Mouse (Mus musculus) c-Kit-positive CD71-negative TER-119-negative erythroid progenitor cells, embryonic 14.5 days (primary cell): Measurements from ENCODE around the gene Snw1.
"Not testable (repeated sequence)": the region's sequence is repeated elsewhere in the genome, so short reads cannot be mapped to it uniquely, and the experiment has no call there.

Source experiments
- DNase-seq: peaks from one replicate; pipeline ENCODE4 v3.0.0-alpha.2; 2013; ENCODE audit warnings: low read depth

Snw1 gene

DNA sequence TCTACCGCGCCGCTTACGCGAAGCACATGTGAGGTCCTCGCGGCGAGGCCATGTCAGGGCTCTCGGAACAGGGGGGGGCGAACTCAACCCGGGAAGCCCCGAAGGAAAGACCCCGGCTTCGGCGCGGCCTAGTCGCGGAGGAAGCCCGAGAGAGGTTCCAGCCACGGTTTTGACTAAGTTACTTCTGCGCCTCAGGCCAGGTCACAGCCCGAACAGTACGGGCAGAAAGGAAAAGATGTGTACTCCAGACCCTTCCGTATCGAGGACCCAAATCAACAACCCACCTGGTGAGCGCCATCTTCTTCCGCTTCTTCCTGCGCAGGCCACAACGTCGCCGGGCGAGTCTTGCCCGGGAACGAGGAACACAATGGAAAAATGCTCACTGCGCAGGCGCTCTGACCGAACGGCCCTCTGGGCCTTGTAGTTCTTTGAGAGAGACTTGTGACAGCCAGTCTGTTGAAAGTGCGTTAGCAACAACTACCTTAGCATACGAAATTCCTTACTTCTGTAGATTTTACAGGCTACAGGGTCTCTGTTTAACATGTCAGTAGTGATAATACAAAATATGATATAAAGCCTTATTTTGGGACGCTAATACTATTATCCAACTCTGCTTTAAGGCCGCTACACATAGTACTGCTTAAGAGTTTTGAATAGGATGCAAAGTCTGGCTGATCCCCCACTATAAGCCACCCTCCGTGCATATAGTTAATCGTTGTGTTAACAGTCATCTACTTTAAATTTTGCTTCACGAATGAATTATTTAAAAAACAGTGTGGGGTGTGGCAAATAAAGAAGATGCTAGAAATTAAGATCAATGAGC is at the start of gene Snw1:
Gene Snw1 (minus strand): TSS at position 311 of the 823 bp plus-strand sequence.
- DNase-seq = peak; percentile 95

DNA sequence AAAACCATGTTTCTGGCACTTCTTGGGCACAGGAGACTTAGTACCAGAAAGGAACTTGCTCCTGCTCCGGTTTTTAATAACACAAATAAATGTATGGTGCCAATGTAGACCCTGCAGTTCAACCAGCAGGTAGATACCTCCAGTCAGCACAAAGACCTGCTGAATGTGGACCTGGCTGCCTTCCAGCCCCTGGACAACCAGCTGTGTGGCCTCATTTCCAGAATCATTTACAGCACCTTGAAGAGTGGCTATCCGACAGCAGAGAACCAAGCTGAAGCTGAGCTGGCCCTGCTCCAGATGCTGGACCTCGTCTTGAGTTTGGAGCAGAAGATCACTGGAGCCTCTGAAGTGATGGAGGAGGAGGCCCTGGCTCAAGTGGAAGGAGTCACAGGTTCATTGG is 47.5 kb upstream of the Snw1 start:
- DNase-seq = not testable (repeated sequence)

DNA sequence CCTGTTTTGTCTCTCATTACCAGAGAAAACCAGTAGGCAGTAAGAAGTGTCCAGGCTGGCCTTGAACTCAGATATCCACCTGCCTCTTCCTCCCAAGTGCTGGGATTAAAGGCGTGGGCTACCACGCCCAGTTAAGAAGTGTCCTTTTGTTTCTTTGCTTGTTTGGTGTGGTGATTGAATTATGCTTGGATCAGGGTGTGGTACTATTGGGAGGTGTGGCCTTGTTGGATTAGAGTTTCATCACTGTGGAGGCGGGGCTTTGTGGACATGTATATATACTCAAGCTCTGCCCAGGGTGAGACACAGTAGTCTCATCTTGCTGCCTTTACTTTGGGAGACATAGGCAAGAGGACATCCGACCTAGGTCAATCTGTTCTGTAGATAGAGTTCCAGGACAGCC is 41.9 kb upstream of the Snw1 start, which contains the start of gene Gm8300:
Gene Gm8300 (plus strand): TSS at position 301 of the 400 bp plus-strand sequence.
- not testable (repeated sequence) for DNase-seq

DNA sequence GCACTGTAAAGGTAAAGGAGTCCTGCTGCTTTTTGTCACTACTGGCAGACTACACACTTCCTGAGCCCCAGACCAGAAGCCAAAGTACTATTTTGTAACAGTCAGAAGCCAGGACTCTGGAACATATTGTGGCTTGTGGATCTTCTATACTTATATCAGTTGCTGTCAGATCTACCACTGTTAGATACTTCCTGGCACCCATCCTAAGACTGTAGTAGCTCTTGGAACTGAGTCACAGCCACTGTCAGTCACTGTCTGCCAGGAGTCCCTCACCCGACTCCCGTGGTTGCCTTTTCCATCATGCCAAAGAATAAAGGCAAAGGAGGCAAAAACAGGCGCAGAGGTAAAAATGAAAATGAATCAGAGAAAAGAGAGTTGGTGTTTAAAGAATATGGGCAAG is 22.3 kb upstream of the Snw1 start, which contains the start of gene Gm5788:
Gene Gm5788 (plus strand): TSS at position 301 of the 400 bp plus-strand sequence.
- DNase-seq = not testable (repeated sequence)

DNA sequence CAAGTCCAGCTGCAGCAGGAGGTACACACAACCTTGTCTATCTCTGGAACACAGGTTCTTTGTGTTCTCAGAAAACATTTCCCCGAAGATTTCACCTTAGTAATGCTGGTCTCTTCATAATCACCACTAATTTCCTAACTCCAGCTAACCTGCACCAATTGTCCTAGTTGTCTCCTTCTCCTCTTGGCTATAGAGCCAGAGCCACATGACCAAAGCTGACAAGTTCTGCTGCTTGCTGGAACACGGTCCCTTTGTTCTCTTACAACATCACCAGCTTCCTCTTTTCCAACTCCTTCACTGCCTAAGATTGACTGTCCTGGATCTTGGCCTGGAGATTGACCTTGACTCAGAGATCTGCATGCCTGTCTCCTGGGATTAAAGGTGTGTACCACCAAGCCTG is 16.6 kb upstream of the Snw1 start:
- DNase-seq = not testable (repeated sequence)

DNA sequence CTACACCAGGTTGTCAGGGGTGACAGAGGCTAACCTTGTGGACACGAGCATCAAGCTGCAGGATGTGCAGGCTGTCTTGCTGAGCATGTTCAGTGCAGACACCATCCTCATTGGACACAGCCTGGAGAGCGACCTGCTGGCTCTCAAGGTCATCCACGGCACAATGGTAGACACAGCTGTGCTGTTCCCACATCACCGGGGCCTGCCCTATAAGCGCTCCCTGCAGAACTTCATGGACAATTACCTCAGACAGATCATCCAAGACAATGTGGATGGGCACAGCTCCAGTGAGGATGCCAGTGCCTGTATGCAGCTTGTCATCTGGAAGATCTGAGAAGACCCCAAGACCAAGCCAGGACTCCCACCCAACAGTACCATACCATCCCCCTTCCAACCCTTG is 10.4 kb upstream of the Snw1 start:
- DNase-seq = not testable (repeated sequence)

DNA sequence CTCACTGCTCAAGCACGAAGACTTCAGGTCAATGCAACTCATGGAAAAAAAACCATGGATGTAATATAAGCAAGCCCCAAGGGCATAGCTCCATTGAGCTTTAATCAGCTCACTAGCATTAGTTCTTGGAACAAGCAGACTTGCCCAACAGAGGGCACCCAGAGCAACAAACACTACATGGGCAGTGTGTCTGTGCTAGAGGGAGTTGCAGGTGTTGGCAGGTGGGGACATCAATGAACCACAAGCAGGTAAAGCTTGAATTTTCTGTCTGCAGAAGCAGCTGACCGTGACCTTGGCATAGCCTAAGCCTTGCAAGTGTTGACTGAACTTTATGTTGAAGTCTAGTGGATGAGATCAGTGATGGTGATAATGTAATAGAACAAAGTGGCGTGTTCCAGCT is 2.7 kb upstream of the Snw1 start:
- no peak for DNase-seq

DNA sequence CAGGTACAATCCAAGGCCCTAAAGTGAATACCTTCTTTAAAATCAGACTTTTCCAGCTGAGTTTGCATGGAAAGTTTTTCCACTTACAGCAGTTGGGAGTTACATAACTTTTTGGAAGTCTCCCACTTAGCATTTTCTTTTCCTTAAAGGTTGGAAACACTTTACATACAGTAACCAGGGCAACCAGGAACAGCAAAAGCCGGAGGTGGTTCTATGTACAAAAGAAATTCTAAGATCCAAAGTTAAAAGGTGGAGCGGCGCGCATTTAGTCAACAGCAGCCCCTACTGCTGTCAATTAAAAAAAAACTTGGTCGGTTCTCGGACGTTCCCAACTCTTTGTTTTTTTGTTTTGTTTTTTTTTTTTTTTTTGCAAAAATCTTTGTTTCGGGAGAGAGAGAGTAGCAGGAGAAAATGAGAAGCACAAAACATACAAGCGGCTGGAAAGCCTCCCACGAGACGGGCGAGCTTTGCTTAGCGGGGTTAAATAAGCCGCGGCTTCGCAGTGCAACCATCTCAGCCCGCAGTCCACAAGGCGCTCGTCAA is 582 bp downstream of the Snw1 start:
- DNase-seq = no peak

DNA sequence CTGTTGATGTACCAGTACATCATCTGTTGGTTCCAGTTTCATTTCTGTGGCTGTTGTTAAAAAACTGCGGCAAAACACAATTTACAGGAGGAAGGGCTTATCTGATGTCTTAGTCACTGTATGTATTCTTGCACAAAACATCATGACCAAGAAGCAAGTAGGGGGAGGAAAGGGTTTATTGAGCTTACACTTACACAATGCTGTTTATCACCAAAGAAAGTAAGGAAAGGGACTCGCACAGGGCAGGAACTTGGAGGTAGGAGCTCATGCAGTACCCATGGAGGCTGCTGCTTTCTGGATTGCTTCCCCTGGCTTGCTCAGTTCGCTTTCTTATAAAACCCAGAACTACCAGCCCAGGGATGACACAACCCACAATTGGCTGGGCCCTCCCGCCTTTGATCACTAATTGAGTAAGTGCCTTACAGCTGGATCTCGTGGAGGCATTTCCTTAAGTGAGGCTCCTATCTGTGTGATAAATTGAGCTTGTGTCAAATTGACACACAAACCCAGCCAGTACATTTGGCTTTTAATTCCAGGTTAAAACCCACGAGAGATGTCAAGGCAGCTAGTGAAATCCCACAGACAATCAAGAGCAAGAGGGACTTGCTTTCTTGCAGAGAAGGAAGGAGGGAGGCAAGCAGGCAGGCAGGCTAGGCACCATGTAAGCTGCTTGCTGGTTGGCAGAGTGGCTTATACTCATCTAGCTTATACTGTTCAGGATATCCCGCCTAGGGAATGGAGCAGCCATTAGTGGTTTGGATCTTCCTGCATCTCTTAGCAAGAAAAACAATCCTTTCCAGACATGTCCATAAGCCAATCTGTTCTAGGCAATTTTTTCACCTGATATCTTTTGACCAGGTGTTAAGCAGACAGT is 1.6 kb downstream of the Snw1 start:
- no peak for DNase-seq

DNA sequence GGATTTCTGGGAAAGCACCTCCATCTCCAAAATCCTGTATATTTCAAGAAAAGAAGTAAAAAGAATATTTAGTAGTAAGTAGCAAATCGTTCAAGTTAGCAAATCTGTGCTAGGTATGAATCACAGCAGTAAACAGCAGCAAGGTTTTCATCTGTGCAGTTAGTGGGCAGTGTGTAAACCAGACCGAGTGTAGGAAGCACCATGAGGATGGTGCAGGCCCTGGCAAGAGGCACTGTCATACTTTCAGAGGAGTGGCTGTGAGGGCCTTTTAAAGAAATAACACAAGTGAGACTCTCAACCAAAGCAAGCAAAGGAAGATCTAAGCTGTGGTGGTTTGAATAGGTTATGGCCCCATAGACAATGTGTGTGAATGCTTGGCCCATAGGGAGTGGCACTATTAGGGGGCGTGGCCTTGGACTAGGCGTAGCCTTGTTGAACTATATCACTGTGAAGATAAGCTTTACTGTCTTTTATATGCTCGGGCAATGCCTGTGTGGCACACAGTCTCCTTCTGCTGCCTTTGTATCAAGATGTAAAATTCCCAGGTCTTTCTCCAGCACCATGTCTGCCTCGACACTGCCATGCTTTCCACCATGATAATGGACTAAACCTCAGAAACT is 7.3 kb downstream of the Snw1 start:
- no peak for DNase-seq

DNA sequence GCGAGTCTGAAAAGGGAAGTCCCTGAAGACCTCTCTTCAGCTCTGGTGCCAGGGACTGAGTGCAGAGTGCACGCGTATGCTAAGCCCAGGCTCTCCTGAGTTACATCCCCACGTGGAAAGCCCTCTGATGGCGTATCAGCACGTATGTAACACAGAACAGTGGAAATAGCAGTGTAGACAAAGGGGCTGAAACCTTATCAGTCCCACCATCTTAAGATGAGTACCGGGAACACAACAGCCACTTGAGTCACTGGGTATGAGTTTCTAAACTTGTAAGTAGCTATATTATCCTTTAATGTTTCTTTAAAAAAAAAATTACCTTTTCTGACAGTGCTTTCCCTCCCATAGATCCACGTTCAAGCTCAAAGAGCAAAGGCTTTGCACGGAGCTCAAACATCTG is 22.6 kb downstream of the Snw1 start:
- DNase-seq = no peak

DNA sequence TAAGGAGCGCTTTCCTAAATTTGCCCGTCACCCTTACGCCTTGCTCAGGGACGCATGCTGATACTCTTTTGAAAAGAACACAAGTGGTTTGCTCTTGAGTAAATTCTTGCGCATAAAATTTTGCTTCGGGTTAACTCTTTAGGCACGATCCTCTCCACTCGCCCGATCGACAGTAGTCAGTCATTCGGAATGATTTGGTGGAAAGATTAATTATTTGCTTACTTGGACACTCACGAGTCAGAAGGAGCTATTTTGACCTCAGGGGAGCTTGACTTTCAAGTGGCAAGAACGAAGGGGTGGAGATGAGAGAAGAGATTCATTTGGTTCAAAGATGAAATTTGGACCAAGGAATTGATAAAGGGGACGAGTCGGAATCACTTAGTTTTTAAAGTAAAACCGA is 27.9 kb downstream of the Snw1 start:
- no peak for DNase-seq

DNA sequence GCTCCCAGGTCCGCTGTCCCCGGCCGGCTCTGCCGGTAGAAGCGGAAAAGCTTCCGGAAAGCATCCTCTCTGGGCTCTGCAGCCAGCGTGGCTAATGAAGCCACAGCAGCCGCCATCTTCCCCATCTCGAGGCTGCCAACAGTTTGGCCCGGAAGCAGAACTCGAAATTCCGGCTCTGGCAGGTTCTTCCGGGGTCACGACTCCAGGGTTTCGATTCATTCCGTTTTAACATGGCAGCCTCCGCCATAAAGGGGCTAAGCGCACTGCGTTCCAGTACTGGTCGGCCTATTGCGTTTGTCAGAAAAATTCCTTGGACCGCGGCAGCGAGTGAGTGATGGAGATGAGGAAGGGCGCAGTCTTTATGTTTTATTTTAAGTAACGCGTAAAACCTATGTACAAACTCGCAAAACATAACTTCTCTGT is 28.4 kb downstream of the Snw1 start, which contains the start of the genes Slirp and Alkbh1:
Gene Slirp (plus strand): TSS at position 197 of the 423 bp plus-strand sequence.
Gene Alkbh1 (minus strand): TSS at position 318 of the 423 bp plus-strand sequence.
- peak; percentile 91 for DNase-seq

DNA sequence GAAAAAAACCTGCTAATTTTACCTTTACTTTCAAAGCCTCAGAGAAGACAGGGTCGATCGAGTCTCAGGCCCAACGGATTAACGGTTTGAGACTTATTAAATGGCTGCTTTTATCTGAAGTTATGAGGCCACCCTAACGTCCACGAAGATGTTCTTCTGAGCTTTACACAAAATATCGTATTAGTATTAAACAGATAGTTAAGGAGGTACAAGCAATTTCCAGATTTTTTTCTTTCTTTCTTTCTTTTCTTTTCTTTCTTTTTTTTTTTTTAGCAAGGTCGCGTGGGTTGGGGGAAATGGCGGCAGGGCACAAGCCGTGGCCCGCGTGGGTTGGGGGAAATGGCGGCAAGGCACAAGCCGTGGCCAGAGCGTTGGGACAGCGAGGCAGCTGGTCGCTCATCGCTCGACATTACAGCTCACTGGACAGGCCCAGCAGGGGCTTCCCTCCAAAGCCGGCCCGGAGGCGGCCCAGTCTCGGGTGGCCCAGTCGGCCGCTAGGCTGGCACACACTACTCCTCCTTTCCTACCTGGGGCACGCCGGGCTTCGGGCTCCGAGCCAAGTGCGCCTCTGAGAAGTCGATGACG is 28.9 kb downstream of the Snw1 start:
- no peak for DNase-seq

DNA sequence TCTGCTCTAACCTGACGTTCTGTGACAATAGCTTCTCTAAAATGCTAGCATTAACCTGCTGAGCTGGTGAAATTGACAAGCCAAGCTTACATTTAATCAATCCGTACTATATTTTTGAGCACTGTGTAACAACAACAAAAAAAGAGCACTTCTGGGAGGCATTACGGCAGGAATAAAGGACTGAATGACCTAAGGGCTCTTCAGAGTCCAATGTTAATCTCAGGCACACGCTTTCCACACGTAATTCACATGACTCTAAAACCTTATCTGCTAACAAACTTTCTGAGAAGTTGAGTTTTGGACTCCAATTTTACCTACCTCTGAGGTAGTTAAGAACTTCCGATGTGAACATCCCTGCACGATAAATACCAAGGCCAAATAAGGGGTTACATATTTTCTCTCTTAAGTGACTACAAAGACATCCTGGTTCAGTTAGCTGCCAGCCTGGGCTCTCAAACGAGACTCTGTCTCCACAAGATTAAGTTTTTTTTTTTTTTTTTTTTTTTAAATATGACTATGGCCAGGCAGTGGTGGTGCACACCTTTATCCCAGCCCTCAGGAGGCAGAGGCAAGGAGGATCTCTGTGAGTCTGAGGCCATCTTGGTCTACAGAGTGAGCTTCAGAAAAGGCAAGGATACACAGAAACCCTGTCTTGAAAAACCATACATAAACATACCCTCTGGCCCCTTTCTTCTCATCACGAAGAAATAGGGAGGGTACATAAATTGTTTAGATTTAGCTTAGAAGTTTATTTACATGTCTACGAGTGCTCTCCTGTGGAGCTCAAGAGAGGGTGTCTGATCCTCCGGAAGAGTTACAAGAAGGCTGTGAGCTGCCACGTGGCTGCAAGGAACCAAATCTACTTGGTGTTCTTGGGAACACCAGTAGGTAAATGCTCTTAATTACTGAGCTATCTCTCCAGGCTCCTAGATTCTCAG is 29.6 kb downstream of the Snw1 start:
- DNase-seq = no peak

DNA sequence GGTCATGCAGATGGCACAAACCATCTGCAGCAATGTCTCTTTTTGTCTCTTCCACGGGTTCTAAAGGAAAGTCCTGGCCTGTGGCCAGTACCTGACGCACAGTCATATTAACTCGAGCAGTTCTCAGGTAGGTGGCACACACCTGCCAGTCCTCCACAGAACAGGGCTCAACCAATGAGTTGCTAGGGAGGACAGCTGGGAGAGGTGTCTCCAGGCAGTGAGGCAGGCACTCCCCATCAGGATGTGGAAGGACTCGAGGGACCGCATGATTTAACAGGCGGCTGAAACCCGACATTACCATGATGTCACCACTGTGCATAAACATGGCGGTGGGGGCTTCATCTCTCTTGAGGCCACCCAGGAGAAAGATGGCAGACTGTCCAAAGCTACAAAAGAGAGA is 43.2 kb downstream of the Snw1 start:
- DNase-seq = no peak

DNA sequence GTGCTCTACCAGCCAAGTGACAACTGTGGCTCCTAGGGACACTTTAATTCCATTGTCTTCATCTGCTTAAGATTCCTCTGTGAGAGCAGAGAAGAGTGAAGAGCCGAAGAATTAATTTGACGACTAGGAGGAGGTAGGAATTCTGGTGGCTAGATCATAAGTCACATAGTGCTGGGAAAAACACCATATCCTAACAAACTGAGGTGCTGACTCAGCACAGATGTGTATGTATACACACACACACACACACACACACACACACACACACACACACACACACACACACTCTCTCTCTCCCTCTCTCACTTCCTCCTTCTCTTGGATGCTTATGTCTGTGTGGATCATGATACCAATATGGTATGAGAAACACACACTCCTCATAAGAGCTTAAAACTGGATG is 43.8 kb downstream of the Snw1 start:
- DNase-seq = no peak

DNA sequence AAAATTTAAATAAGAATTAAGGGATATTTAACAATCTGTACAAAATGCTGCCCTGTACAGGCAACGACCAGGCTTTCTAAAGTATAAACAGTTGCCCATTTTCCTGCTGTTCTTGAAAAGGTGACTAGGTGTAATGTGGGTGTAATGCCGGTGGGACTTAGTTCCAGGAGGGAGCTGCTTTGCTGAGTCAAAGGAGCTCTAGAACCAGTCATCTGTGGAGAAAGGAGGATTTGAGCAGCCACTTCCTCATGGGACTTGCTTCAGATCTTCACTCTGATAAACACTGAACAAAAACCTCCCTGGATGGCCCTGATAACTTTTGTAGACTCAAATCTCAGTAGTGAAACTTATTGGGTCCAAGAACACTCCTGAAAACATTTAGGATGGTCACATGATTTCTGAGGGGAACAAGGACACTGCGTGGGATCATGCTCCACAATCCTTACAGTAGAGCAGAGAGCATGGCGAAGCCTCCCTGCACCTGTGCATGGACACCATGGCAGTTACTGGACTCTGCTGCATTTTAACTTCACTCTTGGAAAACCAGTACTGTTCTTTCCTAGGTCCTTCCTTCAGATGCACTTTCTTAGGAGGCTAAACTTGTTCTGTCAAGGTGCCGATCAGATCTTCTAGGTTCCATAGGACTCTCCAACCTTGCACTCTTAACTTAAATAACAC is 45.6 kb downstream of the Snw1 start:
- DNase-seq = no peak

DNA sequence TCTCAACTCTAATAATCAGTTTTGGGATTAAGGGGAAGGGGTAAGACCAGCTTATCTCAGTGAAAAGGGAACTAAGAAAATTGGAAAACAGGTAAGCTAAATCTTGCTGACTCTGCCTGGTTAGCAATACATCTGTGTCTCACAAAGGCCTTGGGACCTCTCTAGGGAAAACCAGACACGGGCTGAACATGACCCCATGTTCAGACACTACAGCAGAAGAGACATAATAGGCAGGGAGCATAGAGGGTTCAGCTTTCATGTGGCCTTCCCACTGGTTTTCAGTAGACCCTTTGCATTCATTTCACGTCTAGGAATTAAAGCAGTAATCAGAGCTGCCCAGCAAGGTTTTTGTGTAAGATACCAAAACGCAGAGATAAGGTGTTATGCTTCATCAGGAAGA is 47.6 kb downstream of the Snw1 start:
- DNase-seq = no peak

DNA sequence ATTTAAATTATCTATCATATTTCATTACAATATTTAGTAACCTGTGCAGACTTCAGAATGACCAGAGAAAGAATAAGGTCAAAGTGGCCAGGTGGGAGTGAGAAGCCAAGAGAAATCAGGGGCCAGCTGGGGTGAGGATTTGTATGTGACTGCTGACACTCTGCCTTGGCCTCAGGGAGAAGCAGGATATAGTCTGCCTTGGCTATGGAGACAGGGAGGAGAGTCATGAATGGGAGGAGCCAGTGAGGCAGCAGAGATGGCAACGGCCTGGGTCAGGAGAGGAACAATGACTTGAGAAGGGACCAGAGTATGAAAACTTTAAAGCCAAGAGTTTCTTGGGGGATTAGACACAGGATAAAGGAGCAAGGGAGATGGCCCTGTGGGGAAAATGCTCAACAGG is 48.4 kb downstream of the Snw1 start:
- DNase-seq = no peak
